ENCODE assay signal across 20 mouse cellular contexts in genomic region chr19:41052247-41052646, GRCm38 (mm10). TPM values are rescaled to one million over a fixed set of nuclear protein-coding genes. Genes with fewer than 3 reads are reported as not detected.
"Had no signal": no experiment of that assay in that cellular context is flagged by ENCODE, and none has a peak within 500 bp of the region (broad histone marks: within the 10 kb centered on the region; RNA-seq: fewer than 3 reads in every experiment).

No protein-coding gene starts in this region.

- H3K27me3 ChIP-seq: hindbrain, embryonic 12.5 days; limb, embryonic 15.5 days had no signal

- H3K9me3 ChIP-seq: hindbrain, embryonic 12.5 days; limb, embryonic 15.5 days; midbrain, embryonic 10.5 days had no signal

- H3K4me1 ChIP-seq: hindbrain, embryonic 12.5 days; limb, embryonic 15.5 days had no signal

- ATAC-seq: hindbrain, embryonic 16.5 days; inflammation-experienced regulatory T-cells, adult 6 months had no signal

- H3K9ac ChIP-seq: hindbrain, embryonic 12.5 days; limb, embryonic 15.5 days; liver, embryonic 14.5 days had no signal

- H3K4me2 ChIP-seq: hindbrain, embryonic 12.5 days; limb, embryonic 15.5 days had no signal

- H3K27ac ChIP-seq: hindbrain, embryonic 12.5 days; limb, embryonic 15.5 days; liver, embryonic 14.5 days; midbrain, embryonic 10.5 days had no signal

- H3K4me3 ChIP-seq: hindbrain, embryonic 12.5 days; limb, embryonic 15.5 days; midbrain, embryonic 10.5 days; myocyte had no signal

- DNase-seq: layer of hippocampus, adult 9-11 months; layer of hippocampus, postnatal 36 days; lung, adult 18-20 months; lung, postnatal 4 days; midbrain, embryonic 14.5 days; thymus, postnatal 4 days had no signal

- H3K36me3 ChIP-seq: hindbrain, embryonic 12.5 days; limb, embryonic 15.5 days; midbrain, embryonic 10.5 days had no signal

RNA-seq across cellular contexts. Expression of gene Dntt, which starts 23.2 kb away (rescaled TPM):
- total RNA-seq: layer of hippocampus, adult 18-20 months; layer of hippocampus, postnatal 36 days; left cerebral cortex, adult 8-10 months; neutrophil, adult 5-6 weeks had no signal
- polyA plus RNA-seq: limb, embryonic 11.5 days; limb, embryonic 15.5 days; midbrain, embryonic 10.5 days had no signal

RNA-seq across cellular contexts. Expression of gene Opalin, which starts 24.7 kb away (rescaled TPM):
- total RNA-seq: megakaryocyte, adult 5-6 weeks; neutrophil, adult 5-6 weeks had no signal
- polyA plus RNA-seq: hindbrain, embryonic 12.5 days; hindbrain, embryonic 16.5 days; inflammation-experienced regulatory T-cells, adult 6 months; limb, embryonic 11.5 days; limb, embryonic 15.5 days; liver, embryonic 14.5 days; midbrain, embryonic 10.5 days; midbrain, embryonic 14.5 days; myocyte; neural tube, embryonic 11.5 days; testis, adult 2 months had no signal
